Mouse (Mus musculus) lung, postnatal 10 days (tissue): ENCODE results near the gene Dcps.
"Not testable (repeated sequence)": the region's sequence is repeated elsewhere in the genome, so short reads cannot be mapped to it uniquely, and the experiment has no call there.

ENCODE experiments used
- DNase-seq: peaks from one replicate; pipeline ENCODE4 v3.0.0; 2021

The Dcps gene

DNA sequence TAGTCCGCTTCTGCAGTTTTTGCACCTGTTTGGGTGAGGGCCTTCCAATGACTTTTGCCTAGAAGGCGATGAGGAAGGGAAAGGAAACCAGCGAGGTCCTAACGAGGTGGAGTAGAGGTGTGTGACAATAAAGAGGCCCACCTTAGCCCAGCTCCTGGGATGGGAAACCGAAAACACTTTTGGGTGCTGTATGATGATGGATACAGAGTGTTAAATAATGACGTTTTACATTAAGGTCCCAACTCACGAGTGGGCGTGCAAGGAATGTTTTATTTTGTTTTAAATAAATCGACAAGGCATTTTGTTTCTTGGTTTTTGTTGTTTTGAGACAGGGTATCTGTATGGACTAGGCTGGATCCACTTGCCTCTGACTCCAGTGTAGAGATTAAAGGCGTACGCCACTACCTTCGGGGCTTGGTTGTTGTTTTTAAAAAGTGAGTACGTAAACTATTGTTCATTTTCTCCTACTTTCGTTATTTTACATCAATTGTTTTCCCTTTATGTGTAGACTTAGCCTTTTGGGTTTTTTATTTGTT is 331 bp upstream of the Dcps start:
- DNase-seq: no peak

DNA sequence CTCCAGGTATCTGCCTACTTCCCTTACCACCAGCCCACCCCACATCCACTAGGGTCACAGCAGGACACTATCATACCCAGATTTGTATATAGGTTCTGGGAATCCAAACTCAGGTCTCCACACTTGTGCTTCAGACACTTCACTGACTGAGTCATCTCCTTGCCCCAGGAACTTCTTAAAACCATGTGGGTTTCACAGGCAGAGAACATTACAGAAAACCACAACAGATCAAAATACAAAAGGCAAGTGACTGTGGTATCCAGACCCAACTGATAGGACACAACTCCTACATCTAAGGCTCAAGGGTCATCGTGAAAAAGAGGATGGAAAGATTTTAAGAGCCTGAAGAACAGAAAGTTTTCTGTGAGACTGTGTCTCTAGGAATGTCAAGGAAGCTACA is 2.5 kb downstream of the Dcps start:
- no peak for DNase-seq

DNA sequence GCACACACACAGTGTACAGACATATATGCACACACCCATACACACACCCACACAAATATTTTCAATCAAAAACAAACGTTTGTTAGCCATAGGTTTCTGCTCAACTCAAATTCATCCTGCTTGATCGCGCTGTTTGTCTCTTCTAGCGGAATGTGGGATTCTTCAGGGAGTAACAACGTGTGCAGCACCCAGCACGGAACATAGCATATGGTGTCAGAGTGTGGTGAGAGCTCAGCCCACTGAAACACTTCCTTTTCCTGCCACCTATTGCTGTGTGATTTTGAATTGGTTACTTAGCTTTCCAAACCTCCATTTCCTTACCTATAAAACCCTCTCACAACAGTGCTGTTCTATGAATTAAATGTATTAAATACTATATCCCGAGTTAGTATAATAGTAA is 5.8 kb downstream of the Dcps start:
- DNase-seq: no peak

DNA sequence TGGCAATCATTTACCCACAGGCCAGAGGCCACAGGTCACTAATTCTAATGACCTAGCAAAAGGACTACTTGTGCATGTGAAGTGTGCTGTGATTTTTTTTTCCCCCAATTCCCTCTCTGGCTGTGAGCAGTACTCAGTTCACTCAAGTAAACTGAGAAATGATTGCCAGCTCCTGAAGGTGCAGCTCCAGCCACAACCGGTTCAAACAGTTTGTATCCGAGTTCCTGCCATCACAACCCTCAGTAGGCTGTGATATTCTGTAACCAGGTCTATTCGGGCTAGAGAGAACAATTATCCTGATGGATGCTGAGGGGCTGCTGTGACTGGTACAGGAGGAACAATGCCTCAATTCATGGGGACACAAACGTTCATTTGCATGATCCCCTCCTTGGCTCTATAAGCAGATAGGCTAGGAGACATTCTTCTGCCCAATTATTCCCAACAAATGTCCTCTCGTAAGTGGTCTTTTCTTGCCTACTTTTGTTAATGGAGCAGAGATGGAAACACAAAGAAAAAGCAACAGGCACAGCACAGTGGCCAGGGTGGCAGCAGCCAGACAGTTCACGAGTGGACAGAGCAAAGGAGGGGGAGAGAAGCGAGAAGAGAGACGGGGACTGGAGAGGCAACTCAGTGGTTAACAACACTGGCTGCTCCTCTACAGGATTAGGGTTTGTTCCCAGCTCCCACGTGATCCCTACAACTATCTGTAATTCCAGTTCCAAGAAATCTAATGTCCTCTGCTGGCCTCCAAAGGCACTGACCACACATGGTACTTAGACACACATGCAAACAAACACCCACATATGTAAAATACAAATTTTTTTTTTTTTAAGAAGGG is 8.8 kb downstream of the Dcps start:
- no peak for DNase-seq

DNA sequence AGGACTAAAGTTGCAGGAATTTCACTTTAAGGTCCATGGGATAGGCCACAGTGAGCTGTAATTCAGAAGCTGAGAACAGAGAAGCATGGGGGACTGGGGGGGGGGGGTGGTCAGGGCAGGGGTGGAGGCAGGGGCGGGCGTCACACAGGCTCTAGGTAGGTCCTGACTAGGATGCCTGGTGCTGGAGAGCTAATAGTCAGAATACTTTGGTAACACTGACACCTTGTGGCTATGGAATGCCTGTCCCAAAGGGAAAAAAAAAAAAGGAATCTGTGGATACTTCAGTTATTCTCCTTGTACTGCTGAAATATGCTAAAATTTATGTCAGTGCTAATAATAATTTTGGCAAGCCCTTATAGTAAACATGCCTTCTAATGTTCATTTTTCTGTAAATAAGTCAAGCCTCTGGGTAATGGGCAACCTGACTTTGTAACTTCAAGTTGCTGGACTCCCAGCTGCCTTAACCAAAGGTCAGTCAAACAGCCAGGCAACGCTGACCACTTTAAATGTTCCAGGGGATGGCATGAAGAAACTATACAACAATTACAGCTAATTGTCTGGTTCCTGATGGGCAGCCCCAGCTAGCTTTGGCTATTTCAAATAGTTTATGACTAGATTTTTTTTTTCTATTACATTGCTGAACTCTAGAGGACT is 9.6 kb downstream of the Dcps start:
- peak; percentile 65 for DNase-seq

DNA sequence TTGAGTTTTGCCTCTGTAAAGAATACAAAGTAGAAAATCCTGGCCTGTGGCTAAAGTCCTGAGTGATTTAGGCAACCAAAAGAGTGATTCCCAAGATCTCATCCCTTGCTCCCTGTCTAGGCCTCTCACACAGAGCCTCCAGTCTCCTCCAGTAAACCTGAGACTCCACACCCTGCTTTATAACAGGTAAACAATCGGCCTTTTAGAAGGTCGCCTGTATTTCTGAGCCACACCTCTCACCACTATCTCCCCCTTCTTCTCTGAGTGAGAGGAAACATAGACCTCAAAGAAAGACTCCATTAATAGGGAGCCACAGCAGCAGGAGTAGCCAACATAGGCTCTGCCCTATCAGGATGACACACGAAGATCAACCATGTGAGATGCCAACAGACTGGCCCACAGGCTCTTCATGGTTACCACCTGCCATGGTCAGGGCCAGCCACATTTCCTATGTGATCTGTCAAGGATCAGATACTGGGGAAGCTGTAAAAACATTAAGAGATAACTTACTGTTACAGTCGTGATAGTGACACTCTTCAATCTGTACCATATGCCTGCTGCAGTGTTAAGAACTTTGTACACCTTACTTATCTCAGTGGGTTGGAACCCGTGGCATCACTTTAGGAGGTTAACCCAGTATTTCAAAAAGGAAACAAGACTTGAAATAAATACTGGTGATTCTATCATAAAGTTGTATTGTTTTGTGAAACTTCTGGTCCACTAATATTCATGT is 11.6 kb downstream of the Dcps start:
- no peak for DNase-seq

DNA sequence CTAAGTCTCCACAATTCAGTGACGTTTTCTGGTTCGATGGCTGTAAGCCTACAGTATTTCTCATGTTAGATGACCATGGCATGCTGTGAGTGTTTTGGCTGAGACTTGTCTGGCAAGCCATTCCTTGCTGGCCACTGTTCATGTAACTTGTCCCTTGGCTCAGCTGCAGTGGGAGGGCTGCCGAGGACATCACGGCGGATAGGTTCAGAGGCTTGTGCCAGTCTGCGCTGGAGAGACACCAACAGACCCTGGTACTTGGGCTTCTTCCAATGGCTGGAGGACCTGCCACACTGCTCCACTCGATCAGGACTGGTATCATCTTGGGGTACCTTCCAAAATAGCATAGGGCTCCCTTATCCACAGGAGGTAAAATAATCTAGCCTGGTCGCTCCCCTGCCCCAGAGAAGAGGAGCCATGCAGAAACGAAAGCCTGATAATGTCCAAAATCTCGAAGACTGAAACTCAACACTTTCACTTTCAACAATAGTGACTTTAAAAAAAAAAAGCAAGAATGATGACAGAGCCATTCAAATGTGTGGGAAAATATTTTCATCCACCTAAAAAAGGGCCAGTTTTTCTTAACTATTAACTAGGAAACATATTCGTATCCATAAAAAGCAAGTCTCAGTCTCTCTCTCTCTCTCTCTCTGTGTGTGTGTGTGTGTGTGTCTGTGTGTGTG is 12.7 kb downstream of the Dcps start:
- DNase-seq: peak; percentile 73

DNA sequence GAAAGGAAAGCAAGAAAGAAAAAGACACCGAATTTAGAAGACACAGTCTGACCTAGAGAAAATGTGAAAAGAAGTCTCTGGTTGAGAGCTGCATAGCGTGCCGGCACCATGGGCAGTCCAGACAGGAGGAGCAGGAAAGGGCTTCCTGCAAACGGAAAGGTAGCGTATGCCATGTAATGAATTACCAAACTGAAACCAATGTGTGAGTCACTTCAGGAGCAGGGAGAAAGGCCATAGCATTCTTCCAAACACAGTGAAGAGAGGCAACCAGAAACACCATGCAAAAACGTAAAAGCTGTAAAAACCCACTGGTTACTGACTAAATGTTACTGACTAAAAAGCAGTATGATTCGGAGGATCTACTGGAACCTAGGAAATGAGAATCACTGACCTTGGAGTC is 14.1 kb downstream of the Dcps start:
- DNase-seq: no peak

DNA sequence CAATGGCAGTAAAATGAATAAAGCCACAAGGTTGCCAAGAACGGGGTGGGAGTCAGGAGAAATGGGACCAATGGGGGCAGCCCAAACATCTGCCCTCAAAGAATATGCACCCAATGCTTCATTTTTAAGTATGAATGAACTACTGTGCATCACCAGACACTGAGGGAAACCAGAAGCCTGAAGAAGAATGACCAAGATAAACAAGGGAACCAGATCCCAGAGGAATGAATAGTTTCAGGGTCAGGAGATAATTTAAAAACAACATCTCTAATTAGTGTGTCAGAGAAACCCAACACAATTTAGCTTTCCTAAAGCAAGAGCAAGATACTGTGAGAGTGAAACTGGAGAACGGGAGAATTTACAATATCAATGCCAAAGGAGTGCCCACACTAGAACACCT is 15.2 kb downstream of the Dcps start:
- DNase-seq: no peak

DNA sequence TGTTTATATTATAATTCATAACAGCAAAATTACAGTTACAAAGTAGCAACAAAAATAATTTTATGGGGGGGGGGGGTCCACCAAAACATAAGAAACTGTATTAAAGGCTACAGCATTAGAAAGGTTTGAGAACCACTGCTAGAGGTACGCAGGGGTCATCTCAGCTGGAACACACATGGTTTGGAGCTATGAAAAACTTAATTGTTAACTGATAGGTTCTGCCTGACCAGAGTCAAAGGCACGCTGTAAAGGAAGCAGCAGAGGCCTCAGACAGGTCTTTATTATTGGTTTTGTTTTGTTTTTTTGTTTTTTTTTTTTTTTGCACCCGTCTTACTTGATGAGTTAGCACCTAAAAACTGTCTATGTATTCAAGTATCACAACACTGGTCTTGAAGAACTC is 17.4 kb downstream of the Dcps start:
- no peak for DNase-seq

DNA sequence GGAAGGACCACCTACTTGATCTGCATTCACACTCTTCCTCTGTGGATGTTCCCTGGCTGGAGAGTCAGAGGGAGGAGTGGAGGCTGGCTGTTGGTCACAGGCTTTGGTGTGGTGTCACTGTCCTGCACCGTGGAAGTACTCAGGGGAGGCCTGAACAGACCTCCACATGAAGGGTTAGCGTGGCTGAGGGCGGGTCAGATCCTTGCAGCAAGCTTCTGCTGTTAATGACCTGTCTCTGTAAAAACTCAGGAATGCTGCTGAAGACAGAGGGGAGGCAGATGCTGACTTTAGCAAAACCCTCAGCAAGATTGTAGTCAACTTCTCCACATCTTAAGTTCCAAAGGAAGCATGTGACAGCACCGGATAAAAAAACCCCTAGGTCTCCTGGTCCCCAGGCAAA is 19.0 kb downstream of the Dcps start:
- peak; percentile 46 for DNase-seq

DNA sequence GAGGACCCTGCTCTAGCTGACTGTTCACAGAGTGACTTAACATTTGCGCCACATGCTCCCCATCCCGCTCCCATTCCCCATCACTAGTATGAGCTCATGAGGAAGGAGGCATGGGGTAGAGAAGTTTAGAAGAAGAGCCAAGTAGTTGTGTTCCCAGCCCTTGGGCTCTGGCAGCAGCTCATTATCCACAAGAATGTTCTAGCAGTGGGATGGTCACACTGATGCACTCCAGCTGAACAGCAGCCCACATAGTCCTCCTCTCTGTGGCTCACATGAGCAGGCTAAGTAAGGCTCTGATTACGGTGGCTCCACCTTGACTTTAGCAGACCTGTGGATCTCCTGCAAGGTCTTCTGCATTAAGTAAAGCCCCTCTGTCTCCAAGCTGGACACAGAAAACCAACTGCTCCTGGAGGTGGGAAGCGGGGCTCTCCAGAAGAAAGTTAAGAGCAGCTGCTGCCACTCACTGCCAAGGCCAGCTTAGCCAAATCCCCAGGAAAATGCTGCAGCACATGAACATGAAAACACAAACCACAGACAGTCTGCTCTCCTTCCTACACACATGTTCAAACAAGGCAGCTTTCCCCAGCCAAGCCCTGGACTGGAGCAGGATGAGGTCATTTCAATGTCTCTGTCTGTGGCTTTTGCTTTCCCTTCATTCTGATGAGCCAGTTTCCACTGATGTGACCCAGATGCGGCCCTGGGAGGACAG is 19.7 kb downstream of the Dcps start:
- peak; percentile 80 for DNase-seq

DNA sequence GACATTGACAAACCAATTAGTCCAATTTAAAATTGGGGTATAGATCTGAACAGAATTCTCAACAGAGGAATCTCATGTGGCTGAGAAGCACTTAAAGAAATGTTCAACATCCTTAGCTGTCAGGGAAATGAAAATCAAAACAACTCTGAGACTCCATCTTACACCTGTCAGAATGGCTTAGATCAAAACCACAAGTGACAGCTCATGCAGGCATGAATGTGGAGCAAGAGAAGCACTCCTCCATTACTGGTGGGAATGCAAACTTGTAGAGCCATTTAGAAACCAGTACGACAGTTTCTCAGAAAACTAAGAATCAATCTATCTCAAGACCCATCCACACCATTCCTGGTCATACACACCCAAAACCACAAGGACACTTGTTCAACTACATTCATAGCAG is 22.9 kb downstream of the Dcps start:
- DNase-seq: no peak

DNA sequence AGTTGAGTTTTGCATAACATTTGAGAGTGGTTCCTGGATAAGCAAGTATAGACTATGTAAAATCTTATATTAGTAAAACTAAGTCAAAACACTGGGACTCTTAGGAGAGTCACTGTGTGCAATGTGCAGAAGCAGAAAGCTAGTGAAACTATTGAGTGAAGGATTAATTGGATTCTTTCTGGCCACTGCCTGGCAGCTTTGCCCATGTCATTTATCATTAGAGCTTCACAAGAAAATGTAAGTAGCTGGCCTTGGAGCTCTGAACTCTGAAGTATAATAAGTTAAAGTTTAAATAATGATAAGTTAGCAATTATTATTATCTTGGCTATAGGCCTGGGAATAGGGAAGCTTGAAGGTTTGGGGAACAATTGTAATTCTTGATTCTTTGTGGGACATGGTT is 27.0 kb downstream of the Dcps start:
- DNase-seq: not testable (repeated sequence)

DNA sequence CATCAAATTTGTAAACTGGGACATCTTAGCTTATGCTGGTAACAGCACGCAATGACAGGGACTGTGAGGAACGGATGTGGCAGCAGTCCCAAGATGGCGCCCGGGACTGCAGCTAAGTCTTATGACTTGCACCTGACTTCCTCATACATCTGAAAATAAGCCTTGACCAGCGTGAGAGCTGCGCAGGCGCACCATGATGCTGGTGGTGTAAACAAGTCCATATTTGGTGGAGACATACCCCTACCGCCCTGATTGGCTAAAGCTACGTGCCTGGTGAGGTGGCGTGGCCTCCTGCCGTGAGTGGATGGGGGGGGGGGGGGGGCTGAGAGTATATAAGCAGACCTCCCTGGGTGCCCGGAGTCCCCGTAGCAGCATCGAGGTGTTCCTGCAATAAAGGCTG is 28.6 kb downstream of the Dcps start:
- DNase-seq: not testable (repeated sequence)

DNA sequence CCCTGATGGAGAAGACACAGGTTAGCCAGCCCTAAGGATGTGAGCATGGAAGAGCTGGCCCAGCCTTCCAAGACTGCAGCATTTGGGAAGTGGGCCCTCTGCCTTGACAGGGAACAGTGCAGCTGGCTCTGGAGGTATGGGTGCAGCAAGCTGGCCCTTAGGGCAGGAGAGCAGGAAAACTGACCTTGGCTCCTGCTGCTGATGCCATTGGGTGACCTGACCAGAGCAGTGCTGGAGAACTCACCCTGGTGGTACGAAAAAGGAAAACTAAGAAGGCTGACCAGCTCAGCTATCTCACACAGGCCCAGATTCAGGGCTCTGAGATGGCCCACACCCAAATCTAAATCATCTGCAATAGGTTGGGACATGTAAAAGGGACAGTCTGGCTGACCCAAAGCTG is 30.0 kb downstream of the Dcps start:
- no peak for DNase-seq

DNA sequence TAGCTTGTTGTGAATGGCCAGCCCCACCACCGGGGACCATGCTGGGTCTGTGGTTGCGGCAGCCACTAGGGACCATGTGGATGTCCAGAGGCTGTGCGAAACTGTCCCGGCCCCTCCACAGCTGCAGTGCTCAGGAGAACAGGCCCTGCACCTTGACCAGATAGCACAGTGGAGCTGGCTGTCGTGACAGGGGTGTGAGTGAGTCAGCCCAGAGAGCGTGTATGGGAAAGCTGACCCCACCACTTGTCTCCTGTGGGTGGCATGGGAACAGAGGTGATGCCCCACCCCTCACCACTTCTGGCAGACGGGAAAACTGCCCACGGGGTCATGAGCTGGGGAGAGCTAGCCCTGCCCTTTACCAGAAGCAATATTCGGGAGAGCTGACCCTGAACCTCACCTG is 30.7 kb downstream of the Dcps start:
- no peak for DNase-seq

DNA sequence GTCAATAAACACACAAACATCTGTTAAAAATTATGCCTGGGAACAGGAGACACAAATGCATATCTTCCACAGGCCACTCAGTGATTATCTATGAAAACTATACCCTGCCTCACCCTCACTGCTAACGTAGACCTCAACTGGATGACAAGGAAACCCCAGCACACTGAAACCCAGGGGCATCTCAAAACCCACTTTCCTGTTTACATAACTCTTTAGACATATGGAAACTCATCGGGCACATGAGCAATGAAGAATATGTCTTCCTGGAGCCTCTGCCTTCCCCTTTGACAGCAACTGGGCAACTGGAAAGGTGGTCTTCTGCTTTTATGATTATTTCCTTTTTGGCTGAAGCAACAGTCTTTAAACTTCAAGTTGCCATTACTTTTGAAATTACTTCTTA is 33.6 kb downstream of the Dcps start:
- no peak for DNase-seq

DNA sequence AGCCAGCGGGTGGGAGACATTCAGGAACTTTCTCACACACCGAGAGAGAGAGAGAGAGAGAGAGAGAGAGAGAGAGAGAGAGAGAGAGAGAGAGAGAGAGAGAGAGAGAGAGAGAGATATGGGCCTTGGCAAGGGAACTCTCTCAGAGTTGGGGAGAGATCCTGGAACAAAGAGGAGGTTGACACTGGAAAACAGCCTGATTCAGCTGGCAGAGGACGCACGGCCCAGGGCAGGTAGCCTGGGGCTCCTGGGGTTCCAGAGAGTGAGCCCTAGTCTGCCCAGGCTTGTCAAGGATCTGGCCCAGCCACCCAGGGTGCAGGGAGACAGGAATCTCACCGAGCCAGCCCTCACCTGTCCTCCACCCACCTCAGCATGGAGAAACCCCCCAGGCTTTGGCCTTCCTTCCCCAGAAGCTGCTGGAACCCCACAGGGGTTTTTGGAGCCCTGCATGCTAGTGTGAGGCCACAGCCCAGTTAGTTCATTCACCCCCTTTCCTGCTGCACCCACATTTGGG is 36.6 kb downstream of the Dcps start:
- no peak for DNase-seq

DNA sequence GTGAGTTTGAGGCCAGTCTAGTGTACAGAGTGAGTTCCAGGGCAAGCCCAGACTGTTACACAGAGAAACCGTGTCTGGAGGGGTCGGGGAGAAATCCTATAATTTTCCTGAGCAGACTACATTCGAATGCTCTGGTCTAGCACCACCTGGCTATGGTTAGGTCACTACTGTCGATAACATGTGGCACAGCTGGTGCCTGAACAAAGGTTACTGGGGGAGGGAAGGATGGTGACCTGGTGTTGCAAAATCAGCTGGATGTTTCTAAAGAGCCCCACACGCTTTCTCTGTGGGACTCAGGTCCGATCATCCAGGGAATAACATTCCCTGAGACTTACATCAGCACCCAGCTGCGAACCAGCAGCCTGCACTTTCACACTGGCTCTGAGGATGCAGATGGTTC is 37.8 kb downstream of the Dcps start:
- no peak for DNase-seq

DNA sequence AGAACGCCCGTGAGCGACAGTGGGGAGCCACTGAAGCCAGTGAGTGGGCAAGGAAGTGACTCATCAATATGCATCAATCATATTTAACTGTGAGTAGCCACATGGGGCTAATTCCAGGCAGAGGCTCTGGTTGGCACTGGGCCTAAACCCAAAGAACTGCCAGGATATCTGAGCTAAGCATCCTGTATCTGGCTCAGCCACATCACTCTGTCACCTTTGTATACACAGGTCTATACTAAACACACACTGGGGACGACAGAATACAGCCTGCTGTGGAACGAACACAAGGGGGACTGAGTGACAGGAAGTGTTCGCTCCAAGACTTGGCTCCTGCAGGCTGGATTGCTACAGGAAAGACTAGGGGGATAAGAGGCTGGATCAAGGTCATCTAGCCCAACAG is 40.3 kb downstream of the Dcps start:
- DNase-seq: peak; percentile 51
